Mouse (Mus musculus) heart, adult 2 months (tissue): Measurements from ENCODE around the gene Fkbp5.

Experiments
- CTCF ChIP-seq: fragments of 200-600 bp; IDR thresholded peaks from 2 replicates; pipeline ENCODE4 v1.8.1; 2022; ENCODE audit warnings: antibody characterized with exemption, mild to moderate bottlenecking, moderate library complexity
- EP300 ChIP-seq: fragments of 200-500 bp; IDR thresholded peaks from 2 replicates; pipeline ENCODE4 v1.6.1; 2011; ENCODE audit warnings: low read depth, low read length, control low read depth; ENCODE audit not compliant: insufficient read depth
- POLR2A ChIP-seq: fragments of 200-500 bp; IDR thresholded peaks from 2 replicates; pipeline ENCODE4 v1.6.1; 2011; ENCODE audit warnings: mild to moderate bottlenecking, low read depth, low read length, control low read depth; ENCODE audit not compliant: insufficient read depth

- TF ChIP-seq POLR2A (no peak), EP300 (peak; percentile 92; the same call in 1 of the 2 replicates), CTCF (no peak)
These were observed 88.7 kb downstream of the Fkbp5 start for GRCm38 (mm10) chr17:28428474-28429258.
